Mouse (Mus musculus) ovary, postnatal 10 days (tissue): ENCODE measurements around the gene Smad6.

Source experiments
- DNase-seq: peaks from one replicate; pipeline ENCODE4 v3.0.0; 2022; ENCODE audit warnings: low spot score

The Smad6 gene

GRCm38 (mm10) chr9:63912051-63912450, 109.8 kb downstream of the Smad6 start:
- no peak for DNase-seq

GRCm38 (mm10) chr9:63909618-63910017, 112.2 kb downstream of the Smad6 start:
- DNase-seq, result peak; percentile 69

GRCm38 (mm10) chr9:63904543-63904942, 117.3 kb downstream of the Smad6 start:
- no peak for DNase-seq
